Mouse (Mus musculus): ENCODE measurements around the gene Trim41.

- no peak for TF ChIP-seq CTCF (IDR thresholded peaks at IDR 0.05; ENCODE audit: low read depth)
- no peak for TF ChIP-seq EP300 (optimal IDR thresholded peaks at IDR 0.05)
Observed at GRCm38 (mm10) chr11:48852190-48852589, 35.0 kb upstream of the Trim41 start.

Measured in stomach, postnatal 0 days (tissue).